Mouse (Mus musculus) brain, embryonic 14.5 days (tissue): Measurements from ENCODE around the gene Gm9268. TPM values are rescaled to one million over a fixed set of nuclear protein-coding genes. Genes with fewer than 3 reads are reported as not detected.
"Not testable (repeated sequence)": the region's sequence is repeated elsewhere in the genome, so short reads cannot be mapped to it uniquely, and the experiment has no call there.

Experiments
- DNase-seq: peaks from one replicate; pipeline ENCODE4 v3.0.0-alpha.2; 2011; ENCODE audit warnings: low read depth
- CTCF ChIP-seq: fragments of 200-500 bp; IDR thresholded peaks from 2 replicates; pipeline ENCODE4 v1.5.1; 2012; ENCODE audit warnings: inconsistent platforms, mild to moderate bottlenecking, moderate library complexity, borderline replicate concordance; ENCODE audit not compliant: insufficient read depth, insufficient read length; ENCODE audit errors: extremely low read depth
- POLR2A ChIP-seq: fragments of 200-500 bp; IDR thresholded peaks from 2 replicates; pipeline ENCODE4 v1.6.1; 2012; ENCODE audit warnings: mild to moderate bottlenecking, inconsistent platforms, borderline replicate concordance; ENCODE audit not compliant: poor library complexity, insufficient read depth, insufficient read length, severe bottlenecking; ENCODE audit errors: extremely low read depth
- polyA plus RNA-seq: library from polyadenylated mRNA; depleted of rRNA; stranded (reverse); fragments of >200 nt; gene quantifications from 2 replicates; pipeline ENCODE4 v1.2.3, GENCODE M21; 2012; rRNA removed

Gene Gm9268
- not detected in 2 replicates for polyA plus RNA-seq

DNA sequence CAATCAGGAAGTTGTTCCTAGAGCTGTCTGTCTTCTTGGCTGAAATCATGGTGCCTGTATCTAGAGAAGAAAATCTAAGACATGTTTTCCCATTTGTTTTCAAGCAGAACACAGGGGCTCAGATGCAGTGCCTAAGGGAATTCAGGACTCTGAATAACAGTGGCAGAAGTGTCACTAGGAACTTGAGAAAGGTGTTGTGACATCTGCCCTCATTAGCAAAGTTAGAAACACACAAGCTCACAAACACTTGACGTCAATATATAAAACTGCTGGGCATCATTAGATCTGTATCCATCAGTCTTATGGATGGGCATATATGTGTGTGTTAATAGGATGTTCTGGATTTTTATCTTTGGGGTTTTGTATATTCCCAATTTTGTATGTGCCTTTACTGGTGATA is at the start of gene Gm9268:
Gm9268 (plus strand) TSS at position 301 of the 400 bp plus-strand sequence.
- not testable (repeated sequence) for DNase-seq

DNA sequence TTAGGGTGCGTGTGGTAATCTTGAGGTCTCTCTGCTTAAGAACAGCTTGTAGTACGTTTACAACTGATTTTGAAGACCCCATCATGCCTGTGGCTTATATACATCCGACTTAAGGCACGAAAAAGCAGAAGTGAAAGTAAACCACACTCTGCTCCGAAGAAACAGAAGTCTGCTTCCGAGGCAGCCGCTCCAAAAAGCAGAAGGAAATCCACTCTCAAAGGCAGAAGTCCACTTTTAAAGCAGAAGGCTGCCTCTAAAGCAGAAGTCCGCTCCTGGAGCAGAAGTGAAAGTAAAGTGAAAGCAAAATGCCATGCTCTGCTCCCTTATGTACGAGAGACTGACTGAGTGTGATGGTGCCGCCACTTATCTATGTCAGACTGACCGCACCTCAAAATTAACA is 38.5 kb upstream of the Gm9268 start:
- no peak for DNase-seq
- TF ChIP-seq POLR2A (no peak), CTCF (no peak)

DNA sequence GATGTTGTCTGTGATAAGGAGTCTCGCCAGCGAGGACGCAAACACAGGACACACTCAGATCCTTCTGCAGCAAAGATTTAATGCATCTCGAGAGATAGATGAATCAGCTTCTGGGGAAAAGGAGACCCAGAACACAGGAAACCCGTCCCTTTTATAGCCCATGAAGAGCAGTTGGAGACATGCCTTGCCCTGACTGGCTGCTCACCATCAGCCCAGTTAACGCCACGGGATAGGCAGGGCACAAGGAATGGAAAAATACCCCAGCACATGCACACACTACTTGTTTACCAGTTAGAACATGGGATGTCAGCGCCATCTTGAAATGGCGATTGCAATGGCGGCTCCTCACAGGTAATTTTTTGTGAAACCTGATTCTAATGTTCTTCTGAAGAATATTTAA is 37.8 kb upstream of the Gm9268 start:
- DNase-seq: no peak
- TF ChIP-seq POLR2A (no peak), CTCF (no peak)

DNA sequence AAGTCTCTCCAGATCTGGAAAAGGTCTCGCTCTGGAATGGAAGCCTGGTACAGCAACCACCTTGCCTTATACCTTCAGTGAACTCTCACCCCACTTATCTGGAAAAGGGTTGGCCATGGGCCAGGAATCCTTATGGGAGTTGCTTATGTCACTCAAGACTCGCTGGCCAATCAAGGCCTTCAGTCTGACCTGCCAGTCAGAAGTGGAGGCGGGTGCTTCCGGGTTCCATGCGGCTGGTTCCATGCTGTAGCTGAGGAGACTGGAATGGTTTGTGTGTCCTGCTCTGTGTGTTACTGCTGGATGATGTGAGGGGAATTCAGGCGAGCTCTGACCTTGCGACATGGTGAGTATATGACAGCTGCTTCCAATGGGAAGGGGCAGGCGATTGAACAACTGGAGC is 59.3 kb downstream of the Gm9268 start:
- DNase-seq: no peak
- TF ChIP-seq POLR2A (no peak), CTCF (no peak)

Other genes with a start within 250 kb of the Gm9268 start
- not detected in 2 replicates for gene Vmn2r62, start 225.2 kb upstream of the Gm9268 start, polyA plus RNA-seq
- not detected in 2 replicates for gene Gm2381, start 151.5 kb upstream of the Gm9268 start, polyA plus RNA-seq
- not detected in 2 replicates for gene Vmn2r63, start 84.9 kb upstream of the Gm9268 start, polyA plus RNA-seq
- not detected in 2 replicates for gene Zfp936, start 95.5 kb downstream of the Gm9268 start, polyA plus RNA-seq